Mouse (Mus musculus) C2C12 (cell line): ENCODE results near the gene Arf3. TPM values are rescaled to one million over a fixed set of nuclear protein-coding genes. Genes with fewer than 3 reads are reported as not detected.

Experiments
- H3K27me3 ChIP-seq: one replicate; pipeline ENCODE4 v1.6.1; 2011; ENCODE audit not compliant: control insufficient read depth, insufficient read depth, insufficient read length
- H3K36me3 ChIP-seq: one replicate; pipeline ENCODE4 v1.6.1; 2011; ENCODE audit not compliant: control insufficient read depth, insufficient read depth
- H3K4me3 ChIP-seq: one replicate; pipeline ENCODE4 v1.5.1; 2011; ENCODE audit warnings: mild to moderate bottlenecking, control low read depth; ENCODE audit not compliant: poor library complexity, insufficient read depth, severe bottlenecking
- H3K79me2 ChIP-seq: one replicate; pipeline ENCODE4 v1.6.1; 2011; ENCODE audit not compliant: control insufficient read depth, insufficient read depth
- H3K79me3 ChIP-seq: one replicate; pipeline ENCODE4 v1.6.1; 2011; ENCODE audit warnings: low read depth, control low read depth
- H3ac ChIP-seq: one replicate; pipeline ENCODE3; 2011; ENCODE audit warnings: low read depth; ENCODE audit not compliant: control insufficient read depth, insufficient read length
- CEBPB ChIP-seq: IDR thresholded peaks from one replicate; pipeline ENCODE4 v1.6.1; 2011; ENCODE audit warnings: low read depth, mild to moderate bottlenecking, control low read depth, moderate library complexity
- CTCF ChIP-seq: IDR thresholded peaks from one replicate; pipeline ENCODE4 v1.5.1; 2011; ENCODE audit not compliant: control insufficient read depth, insufficient read depth, insufficient read length
- FOSL1 ChIP-seq: IDR thresholded peaks from one replicate; pipeline ENCODE4 v1.8.0; 2011; ENCODE audit warnings: mild to moderate bottlenecking, low read length; ENCODE audit not compliant: poor library complexity, insufficient read depth, severe bottlenecking
- MAX ChIP-seq: IDR thresholded peaks from one replicate; pipeline ENCODE4 v1.6.1; 2011; ENCODE audit warnings: mild to moderate bottlenecking, control low read depth
- MYOD1 ChIP-seq: IDR thresholded peaks from one replicate; pipeline ENCODE4 v1.6.1; 2011; ENCODE audit warnings: low read depth; ENCODE audit not compliant: control insufficient read depth, insufficient read length
- MYOG ChIP-seq: IDR thresholded peaks from one replicate; pipeline ENCODE4 v1.6.1; 2011; ENCODE audit not compliant: control insufficient read depth, insufficient read length; ENCODE audit errors: extremely low read depth
- USF1 ChIP-seq: IDR thresholded peaks from one replicate; pipeline ENCODE4 v1.6.1; 2011; ENCODE audit warnings: low read depth, mild to moderate bottlenecking, control low read depth, moderate library complexity
- polyA plus RNA-seq: library from polyadenylated mRNA; unstranded; fragments of >200 nt; fragmentation: generic; extraction: Trizol; gene quantifications from one replicate; pipeline ENCODE4 v1.2.1, GENCODE M21; 2012; ENCODE audit warnings: missing spikeins

The Arf3 gene
- polyA plus RNA-seq, 1 experiment = 126 TPM

DNA sequence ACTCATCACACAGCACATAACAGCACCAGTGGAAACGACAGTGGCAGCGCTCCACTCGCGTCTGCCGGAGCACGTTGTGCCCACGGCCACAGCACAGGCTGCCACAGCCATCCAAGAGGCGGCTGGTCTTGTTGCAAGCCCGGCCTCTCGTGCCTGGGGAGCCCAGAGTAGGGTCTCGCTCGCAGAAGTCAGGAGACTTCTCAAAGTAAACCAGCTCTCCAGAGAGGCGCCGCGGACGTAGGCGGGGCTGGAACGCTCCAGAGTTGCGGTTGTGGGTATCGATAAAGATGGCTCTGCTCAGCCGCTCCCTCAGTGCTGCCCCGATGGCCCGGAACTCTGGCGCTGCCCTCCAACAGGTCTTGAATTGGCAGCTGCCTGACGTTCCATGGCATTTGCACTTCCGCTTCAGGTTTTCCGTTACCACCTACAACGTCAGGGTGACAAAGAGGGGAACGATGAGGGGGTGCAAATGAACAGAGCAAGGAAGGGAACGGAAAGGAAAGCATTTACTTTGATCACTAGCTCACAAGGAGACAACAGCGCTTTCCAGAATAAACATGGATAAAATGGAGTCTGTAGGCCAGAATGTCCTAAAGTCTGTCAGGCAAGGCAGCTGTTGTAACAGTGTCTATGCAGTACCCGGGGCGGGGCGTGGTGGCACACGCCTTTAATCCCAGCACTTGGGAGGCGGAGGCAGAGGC is 9.6 kb upstream of the Arf3 start:
- peaks cover 39% of the 10 kb centered on the region for H3K36me3 ChIP-seq

GRCm38 (mm10) chr15:98771813-98772425 is 8.9 kb upstream of the Arf3 start:
- peaks cover 39% of the 10 kb centered on the region for H3K36me3 ChIP-seq
- no peak for TF ChIP-seq MYOG
- H3K79me3 ChIP-seq = no peaks in the 10 kb centered on the region
- H3ac ChIP-seq = no peak overlapping the region
- no peak overlapping the region for H3K4me3 ChIP-seq
- peaks cover 13% of the 10 kb centered on the region for H3K79me2 ChIP-seq
- H3K27me3 ChIP-seq = no peaks in the 10 kb centered on the region

More for the DNA sequence above, 9.6 kb upstream of the Arf3 start:
- no peak for TF ChIP-seq CEBPB
- no peak for TF ChIP-seq MYOD1
- no peak for TF ChIP-seq CTCF
- TF ChIP-seq MAX = no peak
- no peak for TF ChIP-seq MYOG
- TF ChIP-seq USF1 = no peak
- no peak for TF ChIP-seq FOSL1
- Histone ChIP-seq H3K4me3 (no peak overlapping the region), H3ac (no peak overlapping the region), H3K79me2 (peaks cover 20% of the 10 kb centered on the region), H3K27me3 (no peaks in the 10 kb centered on the region), H3K79me3 (peaks cover 4% of the 10 kb centered on the region)

- H3ac ChIP-seq = no peak overlapping the region
- H3K79me3 ChIP-seq = no peaks in the 10 kb centered on the region
- H3K27me3 ChIP-seq = no peaks in the 10 kb centered on the region
- no peak overlapping the region for H3K4me3 ChIP-seq
- peaks cover 23% of the 10 kb centered on the region for H3K36me3 ChIP-seq
- peak; percentile 66 for TF ChIP-seq MAX
- no peak for TF ChIP-seq USF1
- TF ChIP-seq FOSL1 = no peak
- no peaks in the 10 kb centered on the region for H3K79me2 ChIP-seq
Observed at GRCm38 (mm10) chr15:98768259-98768658, 5.2 kb upstream of the Arf3 start.

- Histone ChIP-seq H3K27me3 (no peaks in the 10 kb centered on the region), H3K4me3 (no peak overlapping the region), H3K79me2 (peaks cover 22% of the 10 kb centered on the region), H3K36me3 (peaks cover 8% of the 10 kb centered on the region), H3K79me3 (peaks cover 12% of the 10 kb centered on the region), H3ac (no peak overlapping the region)
- TF ChIP-seq MYOD1 = no peak
- TF ChIP-seq USF1 = no peak
- TF ChIP-seq FOSL1 = no peak
- no peak for TF ChIP-seq CEBPB
- TF ChIP-seq MAX = no peak
- no peak for TF ChIP-seq CTCF
- TF ChIP-seq MYOG = no peak
Observed at GRCm38 (mm10) chr15:98765929-98766328, 2.9 kb upstream of the Arf3 start.

DNA sequence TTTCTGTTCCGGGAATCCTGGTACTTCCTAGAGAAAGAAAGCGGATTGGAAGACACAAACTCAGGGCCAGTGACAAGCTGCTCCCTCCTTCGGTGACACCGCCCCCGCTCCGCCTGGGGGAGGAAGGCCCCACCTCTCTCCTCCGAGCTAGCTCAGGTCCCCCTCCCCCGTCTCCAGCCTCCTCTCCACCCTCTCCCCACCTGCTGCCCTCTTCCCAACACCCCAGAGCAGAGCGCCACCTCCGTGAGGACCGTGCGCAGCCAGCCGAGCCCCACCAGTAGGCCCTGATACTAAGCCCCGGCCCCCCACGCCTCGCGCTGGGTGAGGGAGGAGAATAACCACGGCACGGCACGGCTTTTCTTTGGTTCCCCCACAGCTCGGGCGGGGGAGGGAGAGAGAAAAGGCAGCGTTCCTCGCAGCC is 803 bp downstream of the Arf3 start:
- Histone ChIP-seq H3K79me3 (peaks cover 48% of the 10 kb centered on the region), H3K36me3 (peaks cover 39% of the 10 kb centered on the region), H3K27me3 (no peaks in the 10 kb centered on the region), H3K79me2 (peaks cover 59% of the 10 kb centered on the region), H3K4me3 (peak overlapping the region; percentile 100), H3ac (peak overlapping the region; percentile 91)
- TF ChIP-seq FOSL1 = no peak
- TF ChIP-seq MYOD1 = peak; percentile 18
- TF ChIP-seq MAX = peak; percentile 24

- Histone ChIP-seq H3ac (no peak overlapping the region), H3K36me3 (peaks cover 61% of the 10 kb centered on the region), H3K79me3 (peaks cover 80% of the 10 kb centered on the region), H3K79me2 (peaks cover 99% of the 10 kb centered on the region), H3K27me3 (no peaks in the 10 kb centered on the region), H3K4me3 (no peak overlapping the region)
- TF ChIP-seq MYOD1 = no peak
- TF ChIP-seq CEBPB = no peak
- TF ChIP-seq USF1 = no peak
- TF ChIP-seq CTCF = no peak
- no peak for TF ChIP-seq FOSL1
- TF ChIP-seq MYOG = no peak
- no peak for TF ChIP-seq MAX
Observed at GRCm38 (mm10) chr15:98754125-98754524, 8.9 kb downstream of the Arf3 start.
